Mouse (Mus musculus) liver, embryonic 11.5 days (tissue): Measurements from ENCODE around the gene Selenbp1. TPM values are rescaled to one million over a fixed set of nuclear protein-coding genes. Genes with fewer than 3 reads are reported as not detected.

Source experiments
- ATAC-seq: fragments of 200-750 bp; cut with Nextera tagmentation; replicated peaks from 2 replicates; pipeline ENCODE4 v1.8.0; 2017; ENCODE audit warnings: moderate number of reproducible peaks, mild to moderate bottlenecking, moderate TSS enrichment, moderate library complexity; ENCODE audit not compliant: low FRiP score
- DNase-seq: peaks from one replicate; pipeline ENCODE4 v3.0.0-alpha.2; 2017; ENCODE audit warnings: low spot score
- H3K27ac ChIP-seq: fragments of 300-500 bp; sonication (generic); 2 replicates; pipeline ENCODE4 v1.5.1; 2014; ENCODE audit warnings: mild to moderate bottlenecking, low read depth, low read length, control low read depth
- H3K27me3 ChIP-seq: fragments of 300-500 bp; sonication (generic); replicated peaks from 2 replicates; pipeline ENCODE4 v1.6.1; 2014; ENCODE audit warnings: low read length, mixed read lengths; ENCODE audit not compliant: control insufficient read depth, insufficient read depth
- H3K36me3 ChIP-seq: fragments of 300-500 bp; sonication (generic); 2 replicates; pipeline ENCODE4 v1.6.1; 2014; ENCODE audit warnings: mild to moderate bottlenecking, low read length, moderate library complexity, mixed read lengths; ENCODE audit not compliant: control insufficient read depth, insufficient read depth
- H3K4me1 ChIP-seq: fragments of 300-500 bp; sonication (generic); replicated peaks from 2 replicates; pipeline ENCODE4 v1.6.1; 2014; ENCODE audit warnings: low read length, mixed read lengths; ENCODE audit not compliant: control insufficient read depth, insufficient read depth
- H3K4me2 ChIP-seq: fragments of 300-500 bp; sonication (generic); 2 replicates; pipeline ENCODE4 v1.6.1; 2014; ENCODE audit warnings: mild to moderate bottlenecking, control low read depth, moderate library complexity
- H3K4me3 ChIP-seq: fragments of 300-500 bp; sonication (generic); 2 replicates; pipeline ENCODE4 v1.5.1; 2014; ENCODE audit warnings: low read depth, low read length, control low read depth
- H3K9ac ChIP-seq: fragments of 300-500 bp; sonication (generic); 2 replicates; pipeline ENCODE4 v1.6.1; 2014; ENCODE audit warnings: low read depth, low read length, control low read depth
- H3K9me3 ChIP-seq: fragments of 300-500 bp; sonication (generic); 2 replicates; pipeline ENCODE4 v1.6.1; 2016; ENCODE audit warnings: low read length, inconsistent platforms, mixed read lengths; ENCODE audit not compliant: control insufficient read depth
- WGBS: fragments of 180-500 bp; shearing (Covaris S2); extraction: QIAGEN DNeasy Blood & Tissue Kit; methylation state at CpG from one replicate; pipeline ENCODE4 v1.1.7; 2014; 5-methylcytosine and 5-hydroxymethylcytosine counted together
- polyA plus RNA-seq: library from polyadenylated mRNA; unstranded; fragments of >200 nt; fragmentation: Nextera tagmentation; extraction: Ambion mirVana; gene quantifications from 2 replicates; pipeline ENCODE4 v1.2.1, GENCODE M21; 2014

Selenbp1 gene
- polyA plus RNA-seq, 1 experiment from 2014 or later: 68.2 TPM

- H3K4me1 ChIP-seq: peaks cover 7% of the 10 kb centered on the region; the same call in 1 of the 2 replicates
- H3K9ac ChIP-seq: no peak overlapping the region
- no peaks in the 10 kb centered on the region for H3K27me3 ChIP-seq
- ATAC-seq (no peak), DNase-seq (no peak)
- peak overlapping the region; percentile 5; the same call in 1 of the 2 replicates for H3K27ac ChIP-seq
- no peak overlapping the region for H3K4me3 ChIP-seq
- H3K4me2 ChIP-seq: no peak overlapping the region
- H3K9me3 ChIP-seq: no peaks in the 10 kb centered on the region
- 78% methylated on average over 8 of the region's 8 CpGs for WGBS
- peaks cover 7% of the 10 kb centered on the region; the same call in 1 of the 2 replicates for H3K36me3 ChIP-seq
Measured at GRCm38 (mm10) chr3:94958295-94958694, 25.4 kb downstream of the Selenbp1 start.

GRCm38 (mm10) chr3:94959871-94960270 is 27.0 kb downstream of the Selenbp1 start:
- ATAC-seq: no peak
- Histone ChIP-seq H3K4me2 (no peak overlapping the region), H3K4me3 (no peak overlapping the region), H3K27me3 (no peaks in the 10 kb centered on the region), H3K4me1 (peaks cover 4% of the 10 kb centered on the region; the same call in 1 of the 2 replicates), H3K36me3 (peaks cover 7% of the 10 kb centered on the region; the same call in 1 of the 2 replicates), H3K9me3 (no peaks in the 10 kb centered on the region), H3K9ac (no peak overlapping the region), H3K27ac (no peak overlapping the region)
- no peak for DNase-seq
- 53% methylated on average over 8 of the region's 8 CpGs for WGBS

- no peak for ATAC-seq
- H3K9ac ChIP-seq: no peak overlapping the region
Measured at GRCm38 (mm10) chr3:94960322-94960721, 27.5 kb downstream of the Selenbp1 start.

GRCm38 (mm10) chr3:94964989-94965388 is 32.1 kb downstream of the Selenbp1 start:
- Histone ChIP-seq H3K9ac (no peak overlapping the region), H3K36me3 (no peaks in the 10 kb centered on the region), H3K27ac (no peak overlapping the region), H3K4me3 (no peak overlapping the region), H3K4me2 (no peak overlapping the region), H3K4me1 (no peaks in the 10 kb centered on the region), H3K27me3 (no peaks in the 10 kb centered on the region), H3K9me3 (no peaks in the 10 kb centered on the region)
- DNase-seq: no peak
- WGBS: 93% methylated on average over 1 of the region's 1 CpGs
- ATAC-seq: no peak

More at GRCm38 (mm10) chr3:94960322-94960721, 27.5 kb downstream of the Selenbp1 start:
- H3K27ac ChIP-seq: no peak overlapping the region
- no peak overlapping the region for H3K4me3 ChIP-seq
- 56% methylated on average over 5 of the region's 5 CpGs for WGBS
- H3K4me2 ChIP-seq: no peak overlapping the region
- peaks cover under 1% of the 10 kb centered on the region; the same call in 1 of the 2 replicates for H3K4me1 ChIP-seq
- no peaks in the 10 kb centered on the region for H3K9me3 ChIP-seq
- DNase-seq: no peak
- H3K27me3 ChIP-seq: no peaks in the 10 kb centered on the region
- peaks cover 7% of the 10 kb centered on the region; the same call in 1 of the 2 replicates for H3K36me3 ChIP-seq

GRCm38 (mm10) chr3:94965878-94966277 is 33.0 kb downstream of the Selenbp1 start:
- no peaks in the 10 kb centered on the region for H3K27me3 ChIP-seq
- no peaks in the 10 kb centered on the region for H3K4me1 ChIP-seq
- no peak overlapping the region for H3K9ac ChIP-seq
- DNase-seq (no peak), ATAC-seq (no peak)
- no peak overlapping the region for H3K27ac ChIP-seq
- no peak overlapping the region for H3K4me2 ChIP-seq
- no peak overlapping the region for H3K4me3 ChIP-seq
- H3K36me3 ChIP-seq: no peaks in the 10 kb centered on the region
- no peaks in the 10 kb centered on the region for H3K9me3 ChIP-seq
- WGBS: 71% methylated on average over 1 of the region's 1 CpGs

- no peaks in the 10 kb centered on the region for H3K36me3 ChIP-seq
- DNase-seq (no peak), ATAC-seq (no peak)
- 79% methylated on average over 3 of the region's 3 CpGs for WGBS
- H3K4me1 ChIP-seq: peaks cover 14% of the 10 kb centered on the region; the same call in 1 of the 2 replicates
- H3K4me3 ChIP-seq: no peak overlapping the region
- no peaks in the 10 kb centered on the region for H3K9me3 ChIP-seq
- no peak overlapping the region for H3K9ac ChIP-seq
- no peaks in the 10 kb centered on the region for H3K27me3 ChIP-seq
- H3K27ac ChIP-seq: no peak overlapping the region
- no peak overlapping the region for H3K4me2 ChIP-seq
Measured at GRCm38 (mm10) chr3:94972552-94972951, 39.7 kb downstream of the Selenbp1 start.

GRCm38 (mm10) chr3:94973620-94974019 is 40.8 kb downstream of the Selenbp1 start:
- no peak for ATAC-seq
- DNase-seq: no peak
- peak overlapping the region; percentile 55; the same call in 1 of the 2 replicates for H3K9ac ChIP-seq

GRCm38 (mm10) chr3:94974026-94974527 is 41.2 kb downstream of the Selenbp1 start:
- Histone ChIP-seq H3K9ac (peak overlapping the region; percentile 55), H3K9me3 (no peaks in the 10 kb centered on the region), H3K4me1 (peaks cover 14% of the 10 kb centered on the region; the same call in 1 of the 2 replicates), H3K4me2 (peak overlapping the region; percentile 88), H3K4me3 (peak overlapping the region; percentile 88), H3K27me3 (no peaks in the 10 kb centered on the region), H3K36me3 (no peaks in the 10 kb centered on the region), H3K27ac (no peak overlapping the region)
- ATAC-seq (peak; percentile 7; the same call in 1 of the 2 replicates), DNase-seq (no peak)
- 26% methylated on average over 9 of the region's 9 CpGs for WGBS

More at GRCm38 (mm10) chr3:94973620-94974019, 40.8 kb downstream of the Selenbp1 start:
- Histone ChIP-seq H3K9me3 (no peaks in the 10 kb centered on the region), H3K27me3 (no peaks in the 10 kb centered on the region), H3K4me1 (peaks cover 14% of the 10 kb centered on the region; the same call in 1 of the 2 replicates), H3K4me2 (peak overlapping the region; percentile 88), H3K36me3 (no peaks in the 10 kb centered on the region), H3K4me3 (peak overlapping the region; percentile 88; the same call in 1 of the 2 replicates), H3K27ac (no peak overlapping the region)
- 85% methylated on average over 5 of the region's 5 CpGs for WGBS
